7 mouse cellular contexts compared by ENCODE assay signal in genomic region chr13:99515736-99516447, GRCm38 (mm10). TPM values are rescaled to one million over a fixed set of nuclear protein-coding genes. Genes with fewer than 3 reads are reported as not detected.
DNase-seq lines count a peak whose midpoint lies in the region; ATAC-seq and TF ChIP-seq lines count a peak whose summit lies in the region.

No protein-coding gene starts in this region.

- peak overlapping the region; percentile 99 for H3K27ac ChIP-seq in forebrain, embryonic 12.5 days
- peak overlapping the region; percentile 47 for H3K27ac ChIP-seq in intestine, embryonic 14.5 days (ENCODE audit: low read depth)
- peak overlapping the region; percentile 98 for H3K27ac ChIP-seq in midbrain, embryonic 15.5 days

- under 1% methylated on average over 44 of the region's 44 CpGs for whole genome bisulfite sequencing in forebrain, embryonic 12.5 days
- WGBS in intestine, embryonic 14.5 days: under 1% methylated on average over 44 of the region's 44 CpGs
- under 1% methylated on average over 44 of the region's 44 CpGs for WGBS in midbrain, embryonic 15.5 days

- H3K4me1 ChIP-seq in megakaryocyte, embryonic 14.5 days: peaks cover 26% of the 10 kb centered on the region
- H3K4me1 ChIP-seq in forebrain, embryonic 12.5 days: peaks cover 31% of the 10 kb centered on the region
- peaks cover 12% of the 10 kb centered on the region for H3K4me1 ChIP-seq in intestine, embryonic 14.5 days (replicated peaks; ENCODE audit: control insufficient read depth, insufficient read depth, low read length)
- peaks cover 31% of the 10 kb centered on the region for H3K4me1 ChIP-seq in midbrain, embryonic 15.5 days

- peak; percentile 56 for DNase-seq in brain, embryonic 14.5 days (ENCODE audit: low read depth)
- DNase-seq in intestine, embryonic 14.5 days (ENCODE audit: low spot score): peak; percentile 76
- no peak for DNase-seq in thymus, postnatal 0 days (ENCODE audit: low spot score)

- peaks cover 72% of the 10 kb centered on the region for H3K27me3 ChIP-seq in megakaryocyte, embryonic 14.5 days (replicated peaks)
- no peaks in the 10 kb centered on the region for H3K27me3 ChIP-seq in forebrain, embryonic 12.5 days
- no peaks in the 10 kb centered on the region for H3K27me3 ChIP-seq in intestine, embryonic 14.5 days (replicated peaks; ENCODE audit: control insufficient read depth, insufficient read depth, low read length)
- H3K27me3 ChIP-seq in midbrain, embryonic 15.5 days (replicated peaks): no peaks in the 10 kb centered on the region

- TF ChIP-seq POLR2A in brain, embryonic 14.5 days (IDR thresholded peaks at IDR 0.05; ENCODE audit: borderline replicate concordance, extremely low read depth, insufficient read depth, insufficient read length, poor library complexity, severe bottlenecking): no peak

- no peak for TF ChIP-seq CTCF in brain, embryonic 14.5 days (IDR thresholded peaks at IDR 0.05; ENCODE audit: borderline replicate concordance, extremely low read depth, insufficient read depth, insufficient read length)

- peak overlapping the region; percentile 62 for H3K4me2 ChIP-seq in forebrain, embryonic 12.5 days
- peak overlapping the region; percentile 89 for H3K4me2 ChIP-seq in intestine, embryonic 14.5 days (ENCODE audit: low read length)
- peak overlapping the region; percentile 92 for H3K4me2 ChIP-seq in midbrain, embryonic 15.5 days

- H3K36me3 ChIP-seq in megakaryocyte, embryonic 14.5 days (replicated peaks; ENCODE audit: low read length): no peaks in the 10 kb centered on the region
- peaks cover 8% of the 10 kb centered on the region; the same call in 1 of the 2 replicates for H3K36me3 ChIP-seq in forebrain, embryonic 12.5 days (replicated peaks)
- H3K36me3 ChIP-seq in intestine, embryonic 14.5 days (ENCODE audit: control insufficient read depth, insufficient read depth, low read length): no peaks in the 10 kb centered on the region
- H3K36me3 ChIP-seq in midbrain, embryonic 15.5 days (replicated peaks): no peaks in the 10 kb centered on the region

- peaks cover 13% of the 10 kb centered on the region for H3K9me3 ChIP-seq in megakaryocyte, embryonic 14.5 days
- no peaks in the 10 kb centered on the region for H3K9me3 ChIP-seq in forebrain, embryonic 12.5 days
- no peaks in the 10 kb centered on the region for H3K9me3 ChIP-seq in intestine, embryonic 14.5 days (ENCODE audit: control insufficient read depth, low read length)
- H3K9me3 ChIP-seq in midbrain, embryonic 15.5 days: no peaks in the 10 kb centered on the region

- H3K4me3 ChIP-seq in megakaryocyte, embryonic 14.5 days (replicated peaks): peak overlapping the region; percentile 92
- H3K4me3 ChIP-seq in forebrain, embryonic 12.5 days (replicated peaks): peak overlapping the region; percentile 91
- H3K4me3 ChIP-seq in intestine, embryonic 14.5 days (ENCODE audit: low read depth, low read length): peak overlapping the region; percentile 63
- peak overlapping the region; percentile 58 for H3K4me3 ChIP-seq in midbrain, embryonic 15.5 days

- H3K9ac ChIP-seq in forebrain, embryonic 12.5 days: peak overlapping the region; percentile 91
- H3K9ac ChIP-seq in intestine, embryonic 14.5 days (ENCODE audit: low read length): peak overlapping the region; percentile 55
- H3K9ac ChIP-seq in midbrain, embryonic 15.5 days: peak overlapping the region; percentile 89

- no peak for ATAC-seq in megakaryocyte, adult 5-6 weeks (ENCODE audit: poor library complexity, severe bottlenecking)
- peak; percentile 15 for ATAC-seq in forebrain, embryonic 12.5 days (ENCODE audit: low FRiP score)
- ATAC-seq in intestine, embryonic 14.5 days (replicated peaks; ENCODE audit: low FRiP score, low TSS enrichment, low read depth): peak; percentile 32
- peak; percentile 57 for ATAC-seq in midbrain, embryonic 15.5 days (replicated peaks)

RNA-seq across cellular contexts. Expression of gene Map1b, which starts 0.4 kb away (rescaled TPM):
- 0.68 TPM in 1 of 2 replicates, not detected in the other for polyA plus RNA-seq in megakaryocyte, embryonic 14.5 days (2012; ENCODE audit: insufficient read depth, low replicate concordance)
- total RNA-seq in megakaryocyte, adult 5-6 weeks (2015): 0.07 TPM in 2 replicates
- total RNA-seq in megakaryocyte, adult 5-6 weeks (2017): 0.11 TPM in 1 of 2 replicates, not detected in the other
- polyA plus RNA-seq in brain, embryonic 14.5 days (2012; rRNA removed): 124 and 338 TPM in 2 replicates
- 1,306 and 1,372 TPM in 2 replicates for polyA plus RNA-seq in forebrain, embryonic 12.5 days (2016; fragmentation: Nextera tagmentation; extraction: Ambion mirVana)
- 167 and 173 TPM in 2 replicates for polyA plus RNA-seq in intestine, embryonic 14.5 days (2014; fragmentation: Nextera tagmentation; extraction: Ambion mirVana)
- 2,126 and 2,223 TPM in 2 replicates for polyA plus RNA-seq in midbrain, embryonic 15.5 days (2015; fragmentation: Nextera tagmentation; extraction: Ambion mirVana)
- polyA plus RNA-seq in thymus, postnatal 0 days (2015; fragmentation: Nextera tagmentation; extraction: Ambion mirVana): 4.0 and 5.8 TPM in 2 replicates

Comparison
In these comparisons a context has a peak if more than half of its experiments do, and no peak if none do; other contexts are left out.
1. H3K27ac ChIP-seq: peak in every context shown above with its lines; median percentile 99 in forebrain, embryonic 12.5 days; 98 in midbrain, embryonic 15.5 days; 47 in intestine, embryonic 14.5 days.
2. RNA of gene Map1b, which starts 0.4 kb away (polyA plus RNA-seq): 2,126 to 2,223 TPM in midbrain, embryonic 15.5 days, 1,306 to 1,372 TPM in forebrain, embryonic 12.5 days, 124 to 338 TPM in brain, embryonic 14.5 days and 167 to 173 TPM in intestine, embryonic 14.5 days; 4.0 to 5.8 TPM in thymus, postnatal 0 days and 0.68 TPM in megakaryocyte, embryonic 14.5 days; every median in the first group is over 10 times any median in the second.
3. Peak in every context shown above with its lines, with median percentiles within 50 percentile points of each other: H3K4me3 ChIP-seq, H3K4me2 ChIP-seq and H3K9ac ChIP-seq.